Mouse (Mus musculus) kidney, postnatal 36 days (tissue): ENCODE results near the gene Glra1.
"Not testable (repeated sequence)": the region's sequence is repeated elsewhere in the genome, so short reads cannot be mapped to it uniquely, and the experiment has no call there.

Source experiments
- DNase-seq, 2 experiments: peaks; one replicate each; pipeline ENCODE4 v3.0.0; 2021 to 2022; ENCODE audit warnings: mixed read lengths in 2 of 2

Gene Glra1

GRCm38 (mm10) chr11:55607808-55608523 lies at the start of gene Glra1:
Gene Glra1, minus strand, starts transcription at chr11:55608198.
- peak; percentile 49 to 86 for DNase-seq

DNA sequence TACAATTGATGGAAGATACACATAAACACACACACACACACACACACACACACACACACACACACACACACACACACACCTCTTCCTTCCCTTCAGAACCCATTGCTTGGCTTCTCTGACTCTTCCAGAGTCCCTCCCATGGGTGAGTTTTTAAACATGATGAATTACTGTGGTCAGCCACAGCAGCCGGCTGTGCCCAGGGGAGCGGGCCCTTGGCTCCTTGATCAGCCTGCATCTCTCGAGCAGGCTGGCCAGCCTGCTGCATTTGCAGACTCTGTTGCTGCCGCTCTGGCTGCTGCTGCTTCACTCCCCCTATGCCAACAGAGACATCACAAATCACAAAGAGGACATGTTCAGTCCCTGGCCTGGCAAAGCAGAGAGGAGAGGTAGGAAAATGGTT lies 29.0 kb upstream of the Glra1 start:
- no peak for DNase-seq

DNA sequence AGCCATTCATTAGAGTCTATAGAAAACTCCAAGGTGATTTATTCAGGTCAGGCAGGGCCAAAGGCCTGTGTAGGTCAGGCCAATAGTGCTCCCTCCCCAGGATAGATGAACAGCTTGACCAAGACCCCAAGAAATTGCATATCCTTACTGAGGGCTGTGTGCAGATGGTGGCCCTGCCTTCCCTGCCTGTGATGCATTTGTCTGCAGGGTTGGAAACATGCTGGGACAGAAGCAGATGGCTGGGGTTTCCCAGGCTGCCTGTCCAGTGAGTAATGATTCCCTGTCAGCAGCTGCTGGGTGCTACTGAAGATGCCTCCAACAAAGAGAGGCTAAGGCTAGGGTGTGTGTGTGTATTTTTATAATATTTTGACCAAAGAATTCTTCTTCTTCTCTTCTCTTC lies 25.9 kb upstream of the Glra1 start:
- no peak for DNase-seq

DNA sequence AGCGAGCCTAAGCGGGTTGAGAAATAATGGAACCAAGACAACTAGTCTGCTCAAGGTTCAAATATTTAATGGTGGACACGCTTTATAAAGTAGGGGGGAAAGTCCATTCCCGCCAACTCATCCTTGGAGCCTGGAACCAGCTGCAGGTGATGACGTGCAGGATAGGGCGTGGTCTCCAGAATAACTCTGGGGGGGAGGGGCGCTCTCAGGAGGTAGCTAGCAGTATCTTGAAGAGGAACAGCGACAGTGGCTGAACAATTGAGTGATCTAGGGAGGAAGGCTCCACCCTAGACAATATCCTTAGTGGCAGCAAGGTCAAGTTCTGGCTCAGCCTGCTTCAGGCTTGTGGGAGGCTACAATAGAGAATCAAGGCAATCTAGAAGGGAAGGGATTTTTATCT lies 6.6 kb upstream of the Glra1 start:
- DNase-seq = not testable (repeated sequence)

DNA sequence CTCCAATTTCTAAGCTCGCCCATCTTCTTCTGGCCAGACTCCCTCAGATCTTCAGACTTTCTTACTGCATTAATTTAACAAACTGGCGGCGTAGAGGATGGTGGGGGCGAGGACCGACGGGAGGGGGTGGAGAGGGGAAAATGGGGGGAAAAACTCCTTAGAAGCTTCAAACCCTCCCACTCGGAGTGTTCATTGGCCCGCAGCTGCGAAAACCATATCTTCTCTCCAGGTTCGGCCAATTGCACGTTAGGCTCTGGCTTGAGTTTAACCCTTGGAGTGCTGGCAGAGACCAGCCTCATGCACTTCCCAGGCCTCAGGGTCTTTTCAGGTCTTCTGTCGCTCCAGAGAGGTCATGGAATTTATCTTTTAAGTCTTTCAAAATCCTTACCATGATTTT lies 524 bp upstream of the Glra1 start:
- DNase-seq = no peak

- DNase-seq = no peak
Observed at GRCm38 (mm10) chr11:55607066-55607807, 761 bp downstream of the Glra1 start.

DNA sequence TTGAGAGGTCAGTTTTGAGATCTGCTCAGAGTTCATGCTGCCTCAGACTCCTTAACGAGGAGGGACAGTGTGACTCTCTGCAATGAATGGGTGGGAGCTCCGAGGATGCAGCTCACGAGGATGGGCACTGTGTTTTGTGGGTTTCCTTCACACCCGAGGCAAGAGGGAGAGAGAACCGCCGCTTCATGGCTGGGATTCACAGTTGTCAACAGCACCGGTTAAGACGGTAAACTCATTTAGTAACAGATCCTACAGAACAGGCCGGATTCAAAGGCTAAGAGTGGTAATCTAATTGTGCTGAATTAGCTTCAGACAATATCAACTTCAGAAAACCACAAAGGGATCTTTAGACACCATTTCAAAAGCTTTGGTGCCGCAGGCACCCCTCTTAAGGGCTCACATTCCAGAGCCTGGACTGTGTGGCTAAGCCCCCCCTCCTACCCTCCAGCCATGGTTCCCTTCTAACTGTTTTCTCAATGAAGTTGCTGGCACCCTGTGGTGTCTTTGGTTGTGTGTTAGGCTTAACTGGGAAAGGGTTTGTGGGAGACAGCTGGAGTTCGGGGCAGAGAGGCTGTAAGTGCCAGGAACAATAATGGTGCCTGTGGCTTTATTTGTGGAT lies 6.4 kb downstream of the Glra1 start:
- no peak for DNase-seq

DNA sequence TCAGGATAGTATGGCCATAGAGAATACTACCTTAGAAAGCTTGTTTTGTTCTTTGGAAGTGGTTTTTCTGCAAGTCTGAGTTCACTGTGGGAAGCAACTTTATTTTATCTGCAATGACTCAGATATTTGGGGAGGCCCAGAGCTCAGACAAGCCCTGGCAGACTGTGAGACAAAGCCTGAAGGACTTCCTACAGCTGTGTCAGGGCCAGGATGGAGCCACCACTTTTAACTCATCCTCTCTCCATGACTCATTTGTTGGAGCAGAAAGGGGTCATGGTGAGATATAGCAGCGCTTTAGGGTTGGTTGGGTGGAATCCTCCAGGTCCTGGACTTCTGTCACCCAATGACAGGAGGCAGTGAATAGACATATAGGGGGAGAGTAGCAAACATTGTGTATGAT lies 12.3 kb downstream of the Glra1 start:
- DNase-seq = no peak

DNA sequence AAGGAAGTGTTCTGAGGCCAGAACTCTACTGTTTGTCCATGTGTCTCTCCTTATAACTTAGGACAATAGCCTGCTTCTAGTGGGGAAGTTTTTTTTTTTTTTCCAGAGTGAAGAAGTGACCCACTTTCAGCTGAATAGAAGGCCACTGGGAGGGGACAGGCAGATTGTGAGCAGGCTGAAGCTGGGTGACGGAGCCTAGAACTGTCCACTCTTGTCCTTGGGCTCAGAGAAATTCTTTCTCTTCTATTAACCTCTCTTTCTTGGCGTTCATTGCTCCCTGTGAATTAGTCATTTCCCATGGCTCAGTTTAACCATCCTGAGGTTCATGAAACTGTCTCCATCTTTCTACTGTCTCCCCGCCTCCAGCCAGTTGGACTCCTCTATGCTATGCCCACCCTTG lies 13.6 kb downstream of the Glra1 start:
- no peak for DNase-seq

GRCm38 (mm10) chr11:55591194-55591593 lies 16.8 kb downstream of the Glra1 start:
- DNase-seq = no peak

DNA sequence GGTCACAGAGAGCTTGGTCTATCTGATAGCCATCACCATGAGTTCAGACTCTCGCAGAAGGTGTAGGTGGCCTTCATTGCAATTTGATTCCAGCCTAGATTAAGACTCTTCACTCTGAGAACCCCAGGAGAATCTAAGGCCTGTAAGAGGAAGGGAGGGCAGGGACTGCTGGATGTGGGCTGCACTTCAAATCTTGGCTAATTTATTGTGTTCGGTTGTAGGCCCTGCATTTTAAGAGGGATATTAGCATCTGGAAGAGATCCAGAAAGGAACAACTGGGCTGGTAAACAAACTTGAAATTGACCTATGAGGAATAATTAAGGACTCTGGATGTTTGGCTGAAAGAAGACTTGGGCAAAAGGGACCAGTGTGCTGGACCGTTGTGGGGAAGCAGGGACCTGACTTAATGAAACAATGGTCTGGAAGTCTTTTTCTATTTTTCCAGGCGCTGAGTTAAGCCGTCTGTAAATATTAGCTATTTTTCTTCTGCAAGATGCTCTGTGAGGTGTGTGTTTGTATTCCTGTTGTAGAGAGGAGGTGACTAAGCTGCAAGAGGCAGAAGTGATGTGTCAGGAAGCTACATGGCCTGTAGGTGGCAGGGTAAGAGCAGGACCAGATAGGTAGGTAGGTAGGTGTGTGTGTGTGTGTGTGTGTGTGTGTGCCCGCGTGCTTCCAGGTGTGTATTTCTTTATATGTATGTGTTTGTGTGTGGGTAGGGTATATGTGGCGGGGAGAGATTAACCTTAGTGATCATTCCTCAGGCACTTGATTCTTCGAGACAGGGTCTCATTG lies 18.4 kb downstream of the Glra1 start:
- DNase-seq = peak in 1 of 2 experiments; percentile 8

- no peak for DNase-seq
Observed at GRCm38 (mm10) chr11:55574397-55574796, 33.6 kb downstream of the Glra1 start.

GRCm38 (mm10) chr11:55571144-55571543 lies 36.9 kb downstream of the Glra1 start:
- peak; percentile 39 to 78 for DNase-seq

DNA sequence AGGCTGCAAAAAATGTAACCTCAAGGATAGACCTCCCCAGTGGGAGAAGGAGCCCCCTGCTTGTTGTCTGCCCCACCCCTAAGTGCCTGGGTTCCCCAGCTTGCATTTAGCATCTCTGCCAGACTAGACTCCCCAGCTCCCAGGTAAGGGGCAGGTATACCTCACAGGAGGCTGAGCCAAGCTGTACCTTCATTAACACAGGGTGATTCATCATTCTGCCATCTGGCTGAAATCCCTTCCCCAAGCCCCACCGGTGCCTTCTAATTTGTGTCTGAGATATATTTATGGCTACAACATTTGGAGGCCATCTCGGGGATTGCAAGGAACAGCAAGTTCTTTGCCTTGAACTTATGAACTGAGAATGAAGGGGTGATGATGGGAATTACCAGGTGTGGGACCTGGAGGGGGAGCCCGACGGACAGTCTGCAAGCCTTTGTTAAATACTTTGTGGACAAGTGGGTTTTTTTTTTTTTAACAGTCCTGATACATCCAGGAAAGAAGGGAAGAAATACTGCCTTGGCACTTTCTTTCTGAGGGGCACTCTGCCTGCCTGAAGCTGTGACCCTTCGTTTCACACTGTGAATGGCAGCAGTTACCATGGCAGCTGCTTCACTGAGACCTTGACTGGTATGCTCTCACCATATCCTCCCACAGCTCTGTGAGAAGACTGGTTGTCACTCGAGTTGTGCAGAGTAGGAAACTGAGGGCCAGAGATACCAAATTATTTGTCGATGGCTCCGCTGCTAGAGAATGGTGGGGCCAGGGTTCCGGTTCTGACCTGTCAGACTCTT lies 41.5 kb downstream of the Glra1 start:
- no peak for DNase-seq

GRCm38 (mm10) chr11:55545690-55546089 lies 62.3 kb downstream of the Glra1 start:
- no peak for DNase-seq

GRCm38 (mm10) chr11:55542671-55543070 lies 65.3 kb downstream of the Glra1 start:
- no peak for DNase-seq

GRCm38 (mm10) chr11:55542128-55542527 lies 65.9 kb downstream of the Glra1 start:
- DNase-seq = no peak

GRCm38 (mm10) chr11:55534766-55535165 lies 73.2 kb downstream of the Glra1 start:
- no peak for DNase-seq

DNA sequence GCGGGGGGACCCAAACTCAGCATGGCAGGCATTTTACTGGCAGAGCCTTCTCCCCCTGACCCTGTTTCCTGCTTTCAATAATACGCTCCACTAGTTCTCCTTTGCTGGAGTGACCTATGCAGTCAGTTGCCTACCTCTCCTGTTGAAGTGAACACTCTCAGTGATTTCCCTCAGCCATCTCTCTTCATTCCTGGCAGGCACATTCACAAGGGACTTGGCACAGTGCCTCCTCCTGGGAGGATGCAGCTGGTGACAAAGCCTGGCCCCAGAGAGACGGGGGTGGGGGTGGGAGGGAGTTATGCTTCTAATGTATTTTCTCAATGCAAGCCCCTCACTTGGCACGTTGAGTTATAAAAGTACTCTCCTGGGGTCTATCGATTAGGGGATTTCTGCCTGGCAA lies 74.6 kb downstream of the Glra1 start:
- DNase-seq = peak in 1 of 2 experiments; percentile 14

GRCm38 (mm10) chr11:55530741-55531140 lies 77.3 kb downstream of the Glra1 start:
- DNase-seq = no peak

DNA sequence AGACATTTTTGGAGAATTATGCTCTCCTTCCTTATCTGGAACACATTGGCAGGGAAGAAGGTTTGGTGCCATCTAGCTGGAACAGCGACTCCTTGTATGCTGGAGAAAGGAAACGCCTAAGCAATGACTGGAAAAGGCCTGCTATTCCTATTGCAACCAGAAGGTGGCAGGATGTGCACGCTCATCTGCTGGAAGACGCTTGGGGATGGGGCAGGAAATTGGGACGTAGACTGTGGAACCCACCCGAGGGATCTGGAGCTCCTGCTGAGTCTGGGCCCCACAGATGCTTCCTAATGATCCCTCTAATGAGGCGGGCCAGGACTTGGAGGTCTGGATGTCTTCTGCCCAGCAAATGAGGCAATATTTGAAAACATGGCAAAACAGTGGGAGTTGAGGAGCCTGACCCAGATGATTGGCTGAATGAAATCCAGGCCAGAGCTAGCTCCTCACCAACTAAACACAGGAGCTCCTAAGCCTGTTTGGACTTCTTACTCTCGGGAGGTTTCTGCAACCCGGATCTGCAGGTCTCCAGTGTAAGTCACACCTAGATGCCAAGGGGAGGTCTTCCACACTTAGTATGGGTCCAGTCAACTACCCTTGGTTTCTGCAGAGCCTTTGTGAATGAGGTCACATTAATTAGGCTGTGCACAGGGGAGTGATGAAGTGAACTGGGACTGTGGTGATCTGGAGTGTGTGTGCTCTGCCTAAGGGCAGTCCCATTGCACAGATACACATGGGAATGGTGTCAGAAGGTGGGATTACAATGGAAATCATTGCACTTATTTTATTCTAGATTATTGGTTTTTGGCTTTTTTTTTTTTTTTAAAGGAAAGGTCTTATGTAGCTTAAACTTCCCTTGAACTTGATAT lies 89.0 kb downstream of the Glra1 start:
- peak; percentile 56 to 76 for DNase-seq
